Mouse (Mus musculus) heart, embryonic 14.5 days (tissue): ENCODE measurements around the gene Tldc2. TPM values are rescaled to one million over a fixed set of nuclear protein-coding genes. Genes with fewer than 3 reads are reported as not detected.
A peak's percentile ranks its signal among the peaks of the same experiment; 100 is the strongest.

Experiments
- ATAC-seq: fragments of 200-750 bp; cut with Nextera tagmentation; 2 replicates; pipeline ENCODE4 v1.8.0; 2017; ENCODE audit warnings: low read depth, moderate TSS enrichment; ENCODE audit not compliant: insufficient number of reproducible peaks, insufficient read depth, low FRiP score
- H3K27ac ChIP-seq, 2 experiments: fragments of 200-500 bp in 1 of 2; fragments of 300-500 bp in 1 of 2; sonication (generic) in 1 of 2; replicated peaks in 1 of 2; 2 replicates each; pipeline ENCODE4 v1.5.1; 2012 to 2014; ENCODE audit warnings: low read depth in 2 of 2, low read length in 2 of 2, control low read depth in 1 of 2, mild to moderate bottlenecking in 1 of 2, mixed read lengths in 1 of 2; ENCODE audit not compliant: control insufficient read depth in 1 of 2, insufficient read depth in 1 of 2
- H3K27me3 ChIP-seq: fragments of 300-500 bp; sonication (generic); 2 replicates; pipeline ENCODE4 v1.6.1; 2014; ENCODE audit warnings: mild to moderate bottlenecking, low read length, control low read depth; ENCODE audit not compliant: control insufficient read depth, insufficient read depth
- H3K36me3 ChIP-seq: fragments of 300-500 bp; sonication (generic); 2 replicates; pipeline ENCODE4 v1.6.1; 2014; ENCODE audit warnings: mild to moderate bottlenecking, control low read depth, low read length, mixed read lengths; ENCODE audit not compliant: control insufficient read depth, insufficient read depth
- H3K4me1 ChIP-seq, 2 experiments: fragments of 200-500 bp in 1 of 2; fragments of 300-500 bp in 1 of 2; sonication (generic) in 1 of 2; 2 replicates each; pipeline ENCODE4 v1.6.1; 2012 to 2014; ENCODE audit warnings: low read length in 2 of 2, control low read depth in 1 of 2, mixed read lengths in 1 of 2; ENCODE audit not compliant: control insufficient read depth in 2 of 2, insufficient read depth in 2 of 2
- H3K4me2 ChIP-seq: fragments of 300-500 bp; sonication (generic); 2 replicates; pipeline ENCODE4 v1.6.1; 2014; ENCODE audit warnings: mild to moderate bottlenecking, low read length
- H3K4me3 ChIP-seq, 2 experiments: fragments of 200-500 bp in 1 of 2; fragments of 300-500 bp in 1 of 2; sonication (generic) in 1 of 2; 2 replicates each; pipeline ENCODE4 v1.5.1; 2012 to 2014; ENCODE audit warnings: low read length in 2 of 2, mild to moderate bottlenecking in 2 of 2, control low read depth in 1 of 2, low read depth in 1 of 2, moderate library complexity in 1 of 2; ENCODE audit not compliant: control insufficient read depth in 1 of 2, insufficient read depth in 1 of 2
- H3K9ac ChIP-seq: fragments of 300-500 bp; sonication (generic); 2 replicates; pipeline ENCODE4 v1.6.1; 2014; ENCODE audit warnings: mild to moderate bottlenecking, low read length
- H3K9me3 ChIP-seq: fragments of 300-500 bp; sonication (generic); 2 replicates; pipeline ENCODE4 v1.6.1; 2016; ENCODE audit warnings: low read length, control low read depth; ENCODE audit not compliant: control insufficient read depth
- WGBS: fragments of 180-500 bp; shearing (Covaris S2); extraction: QIAGEN DNeasy Blood & Tissue Kit; methylation state at CpG from one replicate; pipeline ENCODE4 v1.1.7; 2014; 5-methylcytosine and 5-hydroxymethylcytosine counted together
- polyA plus RNA-seq: library from polyadenylated mRNA; unstranded; fragments of >200 nt; fragmentation: Nextera tagmentation; extraction: Ambion mirVana; gene quantifications from 2 replicates; pipeline ENCODE4 v1.2.1, GENCODE M21; 2014

The Tldc2 gene
- polyA plus RNA-seq, 1 experiment from 2014 or later, result not detected

- Histone ChIP-seq H3K4me1 (peaks cover 39 to 61% of the 10 kb centered on the region in 2 experiments), H3K9ac (no peak overlapping the region), H3K9me3 (no peaks in the 10 kb centered on the region), H3K4me2 (no peak overlapping the region), H3K27me3 (no peaks in the 10 kb centered on the region), H3K36me3 (peaks cover 34% of the 10 kb centered on the region), H3K27ac (no peak overlapping the region), H3K4me3 (no peak overlapping the region)
- 84% methylated on average over 11 of the region's 11 CpGs for WGBS
- ATAC-seq, result no peak
These were observed 26.1 kb upstream of the Tldc2 start for GRCm38 (mm10) chr2:157060557-157061305.

- Histone ChIP-seq H3K4me3 (no peak overlapping the region), H3K9me3 (no peaks in the 10 kb centered on the region), H3K4me1 (peaks cover 43 to 69% of the 10 kb centered on the region in 2 experiments), H3K4me2 (no peak overlapping the region), H3K9ac (peak overlapping the region; percentile 19; the same call in 1 of the 2 replicates), H3K36me3 (peaks cover 20% of the 10 kb centered on the region), H3K27ac (peak overlapping the region; percentile 2 to 19; a peak in 1 of 4 replicates), H3K27me3 (no peaks in the 10 kb centered on the region)
- no peak for ATAC-seq
- 70% methylated on average over 4 of the region's 4 CpGs for WGBS
These were observed 23.6 kb upstream of the Tldc2 start for GRCm38 (mm10) chr2:157063241-157063700.

GRCm38 (mm10) chr2:157064136-157064535 lies 22.7 kb upstream of the Tldc2 start:
- Histone ChIP-seq H3K4me1 (peaks cover 43 to 68% of the 10 kb centered on the region in 2 experiments), H3K36me3 (peaks cover 15% of the 10 kb centered on the region), H3K9ac (no peak overlapping the region; the same call in 1 of the 2 replicates), H3K4me3 (no peak overlapping the region), H3K27ac (no peak overlapping the region; a peak in 1 of 4 replicates), H3K27me3 (no peaks in the 10 kb centered on the region), H3K4me2 (no peak overlapping the region), H3K9me3 (no peaks in the 10 kb centered on the region)
- no peak for ATAC-seq
- 60% methylated on average over 7 of the region's 7 CpGs for WGBS

- Histone ChIP-seq H3K9me3 (no peaks in the 10 kb centered on the region), H3K27me3 (no peaks in the 10 kb centered on the region), H3K4me1 (peaks cover 51 to 73% of the 10 kb centered on the region in 2 experiments), H3K27ac (peak overlapping the region; percentile 69 to 93), H3K4me3 (no peak overlapping the region), H3K36me3 (peaks cover 4% of the 10 kb centered on the region; the same call in 1 of the 2 replicates), H3K9ac (peak overlapping the region; percentile 45; the same call in 1 of the 2 replicates), H3K4me2 (peak overlapping the region; percentile 36; the same call in 1 of the 2 replicates)
- 59% methylated on average over 14 of the region's 14 CpGs for WGBS
- ATAC-seq, result no peak
These were observed 21.6 kb upstream of the Tldc2 start for GRCm38 (mm10) chr2:157064978-157065878.

- H3K9me3 ChIP-seq, result no peaks in the 10 kb centered on the region
- no peak for ATAC-seq
- WGBS, result 8% methylated on average over 7 of the region's 7 CpGs
- no peak overlapping the region for H3K4me3 ChIP-seq
- H3K27me3 ChIP-seq, result no peaks in the 10 kb centered on the region
- peaks cover 57 to 80% of the 10 kb centered on the region in 2 experiments for H3K4me1 ChIP-seq
- peak overlapping the region; percentile 36; the same call in 1 of the 2 replicates for H3K4me2 ChIP-seq
- peak overlapping the region; percentile 69 to 93 for H3K27ac ChIP-seq
- peak overlapping the region; percentile 42 for H3K9ac ChIP-seq
- H3K36me3 ChIP-seq, result no peaks in the 10 kb centered on the region
These were observed 21.0 kb upstream of the Tldc2 start for GRCm38 (mm10) chr2:157065879-157066226.

- Histone ChIP-seq H3K9ac (no peak overlapping the region), H3K36me3 (no peaks in the 10 kb centered on the region), H3K9me3 (no peaks in the 10 kb centered on the region), H3K4me1 (peaks cover 68 to 90% of the 10 kb centered on the region in 2 experiments), H3K27ac (peak overlapping the region; percentile 5 to 93; a peak in 2 of 4 replicates), H3K27me3 (no peaks in the 10 kb centered on the region), H3K4me3 (no peak overlapping the region), H3K4me2 (no peak overlapping the region)
- ATAC-seq, result no peak
- WGBS, result 66% methylated on average over 7 of the region's 7 CpGs
These were observed 20.0 kb upstream of the Tldc2 start for GRCm38 (mm10) chr2:157066731-157067430.
